Mouse (Mus musculus) MN1 (cell line): ENCODE results near the gene Jmjd6.

Source experiments
- DNase-seq: peaks from one replicate; pipeline ENCODE4 v3.0.0-alpha.2; 2016; ENCODE audit warnings: low spot score

The Jmjd6 gene

DNA sequence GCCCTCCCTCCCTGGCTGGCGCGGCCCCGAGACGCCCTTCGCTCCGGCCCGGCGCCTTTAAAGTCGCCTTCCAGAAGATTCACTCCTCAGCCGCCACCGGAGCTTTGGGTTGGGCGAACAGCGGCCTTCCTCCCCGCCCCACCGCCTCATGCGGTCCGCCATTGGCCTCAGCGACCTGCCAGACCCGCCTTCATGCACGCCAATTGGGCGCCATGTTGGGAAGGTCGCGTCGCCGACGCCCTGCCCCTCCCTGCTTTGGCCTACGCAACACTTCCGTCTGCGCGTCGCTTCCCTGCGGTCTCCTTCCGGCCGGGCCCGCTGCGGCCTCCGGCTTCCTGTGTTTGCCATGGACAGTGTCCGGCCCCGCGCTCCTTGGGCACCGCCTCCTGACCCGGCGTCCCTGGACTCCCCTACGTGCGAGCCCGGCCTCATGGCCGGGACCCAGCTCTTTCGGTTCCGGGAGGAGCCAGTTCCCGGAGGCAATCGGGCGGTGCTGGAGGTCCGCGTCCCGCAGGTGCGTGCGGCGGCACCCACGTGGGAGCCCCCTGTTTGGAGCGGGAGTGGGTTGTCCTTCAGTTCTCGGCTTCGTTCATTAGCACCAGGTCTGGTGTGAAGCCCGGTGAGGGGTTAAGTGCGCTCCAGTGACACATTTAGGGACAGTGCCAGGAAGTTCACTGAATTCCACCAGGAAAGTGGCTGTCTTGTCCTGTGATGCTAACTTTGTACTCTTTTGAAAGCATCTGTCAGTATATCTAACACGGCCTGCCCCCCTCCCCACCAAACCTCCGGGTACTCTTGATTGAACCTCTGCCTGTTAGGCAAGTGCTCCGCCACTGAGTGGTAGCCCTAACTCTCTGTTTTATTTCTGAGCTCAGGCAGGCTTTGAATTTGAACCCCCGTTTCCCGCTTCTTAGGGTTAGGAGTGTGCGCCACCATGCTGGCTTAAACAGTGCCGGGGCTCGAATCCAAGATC is at the start of gene Jmjd6, which contains the start of gene Mettl23:
Jmjd6 (minus strand) TSS at position 189 of the 973 bp plus-strand sequence.
Mettl23 (plus strand) TSS at position 18 of the 973 bp plus-strand sequence.
- DNase-seq: peak; percentile 97

DNA sequence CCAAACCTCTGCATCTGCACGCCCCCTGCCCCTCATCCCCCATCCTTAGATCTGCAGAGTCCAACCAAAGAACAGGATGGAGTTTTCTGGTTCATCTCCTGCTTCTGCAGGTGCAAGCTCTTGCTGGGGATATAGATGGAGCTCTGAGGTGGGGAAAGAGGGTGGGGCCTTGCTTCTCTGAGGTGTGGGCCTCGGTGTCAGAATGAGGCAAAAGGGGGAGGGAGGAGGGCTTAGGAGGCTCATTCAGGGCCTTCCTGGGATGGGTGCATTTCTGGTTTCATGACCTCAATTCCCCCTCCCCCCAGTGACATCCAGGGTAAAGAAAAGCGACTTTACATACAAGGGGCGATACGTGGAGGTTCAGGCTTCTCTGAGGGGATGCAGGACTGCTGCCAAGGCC is 43.9 kb upstream of the Jmjd6 start:
- no peak for DNase-seq

DNA sequence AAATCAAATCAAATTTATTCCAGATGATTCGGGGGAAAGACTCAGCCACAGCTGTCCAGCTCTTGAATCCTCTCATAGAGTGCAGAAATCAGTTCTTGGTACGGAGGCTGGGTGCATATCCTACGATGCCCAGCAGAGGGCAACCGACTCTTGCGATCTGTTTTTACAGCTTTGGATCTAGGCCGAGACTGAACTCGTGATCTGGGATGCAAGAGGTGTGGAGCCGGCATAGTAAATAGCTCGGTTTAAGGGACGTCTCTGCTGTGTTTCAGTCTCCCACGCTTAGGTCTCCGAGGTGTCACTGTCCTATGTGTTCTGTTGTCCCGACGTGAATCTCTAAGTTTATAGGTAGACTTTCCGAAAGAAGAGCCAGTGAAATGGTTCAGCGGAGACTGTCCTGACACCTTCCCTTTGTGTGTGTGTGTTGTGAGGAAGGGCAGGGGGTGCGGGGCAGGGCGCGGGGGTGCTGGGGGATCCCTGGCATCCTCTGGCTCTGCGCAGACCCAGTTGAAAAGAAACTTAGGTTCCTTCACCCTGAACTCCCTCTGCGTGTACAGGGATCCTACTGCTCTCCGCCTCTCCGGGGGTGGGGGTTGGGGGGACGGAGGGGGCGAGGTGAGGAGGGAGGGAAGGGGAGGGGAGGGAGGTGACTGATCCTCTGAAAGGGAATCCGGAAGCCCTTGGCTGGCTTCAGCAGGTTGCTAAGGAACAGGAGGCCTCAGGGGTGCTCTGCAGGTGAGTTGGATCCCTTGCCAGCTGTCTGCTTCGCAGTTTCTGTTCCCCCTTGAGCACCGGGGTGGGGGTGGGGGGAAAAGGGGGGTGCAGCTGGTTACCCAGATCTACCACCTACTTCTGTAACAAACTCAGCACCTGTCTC is 42.3 kb upstream of the Jmjd6 start:
- DNase-seq: peak; percentile 91

DNA sequence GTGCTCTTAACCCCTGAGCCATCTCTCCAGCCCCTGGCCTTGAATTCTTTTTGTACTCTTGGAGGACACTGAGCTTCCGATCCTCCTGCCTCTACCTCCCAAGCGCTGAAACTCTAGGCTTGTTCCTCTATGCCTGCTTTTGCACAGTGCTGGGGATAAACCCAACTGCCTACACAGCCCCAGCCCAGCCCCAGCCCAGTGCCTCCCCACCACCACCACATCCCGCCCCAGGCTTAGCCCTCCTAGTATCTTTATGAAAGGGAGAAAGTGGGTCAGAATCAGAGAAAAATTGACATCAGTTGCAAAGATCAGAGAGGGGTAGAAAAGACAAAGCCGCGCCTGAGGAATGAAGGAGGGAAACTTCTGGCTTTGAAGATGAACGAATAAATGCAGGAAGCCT is 40.8 kb upstream of the Jmjd6 start:
- no peak for DNase-seq

DNA sequence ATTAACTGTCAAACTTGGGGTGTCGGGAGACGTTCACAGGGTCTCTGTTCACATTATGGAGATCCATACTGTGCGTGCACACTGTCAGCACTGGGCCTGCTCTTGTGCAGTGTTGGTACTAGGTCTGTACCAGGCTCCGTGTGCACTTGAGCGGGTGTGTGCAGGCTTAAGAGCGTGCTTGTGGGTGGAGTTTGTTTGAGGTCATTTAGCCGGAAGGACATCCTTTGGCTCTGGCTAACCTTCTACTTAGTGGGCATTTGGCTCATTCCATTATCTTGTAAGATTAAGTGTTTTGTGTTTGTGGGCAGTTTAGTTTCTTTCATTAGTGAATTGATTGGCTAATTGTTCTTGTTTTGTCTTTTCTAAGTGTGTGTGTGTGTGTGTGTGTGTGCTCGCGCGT is 39.2 kb upstream of the Jmjd6 start:
- no peak for DNase-seq

DNA sequence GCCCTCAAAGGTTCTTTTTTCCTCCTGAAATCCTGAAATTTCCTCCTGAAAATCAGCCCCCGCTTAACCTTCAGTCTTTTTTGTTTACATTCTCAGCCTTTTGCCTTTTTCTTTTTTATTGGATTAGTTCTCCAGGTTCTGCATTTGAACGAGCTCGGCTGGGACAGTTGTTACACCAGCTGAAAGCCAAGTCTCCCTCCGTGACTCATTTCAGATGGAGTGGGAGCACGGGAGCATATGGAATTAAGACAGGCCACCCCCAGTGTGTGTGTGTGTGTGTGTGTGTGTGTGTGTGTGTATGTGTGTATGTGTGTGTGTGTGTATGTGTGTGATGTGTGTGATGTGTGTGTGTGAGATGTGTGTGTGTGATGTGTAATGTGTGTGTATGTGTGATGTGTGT is 38.2 kb upstream of the Jmjd6 start:
- DNase-seq: no peak

DNA sequence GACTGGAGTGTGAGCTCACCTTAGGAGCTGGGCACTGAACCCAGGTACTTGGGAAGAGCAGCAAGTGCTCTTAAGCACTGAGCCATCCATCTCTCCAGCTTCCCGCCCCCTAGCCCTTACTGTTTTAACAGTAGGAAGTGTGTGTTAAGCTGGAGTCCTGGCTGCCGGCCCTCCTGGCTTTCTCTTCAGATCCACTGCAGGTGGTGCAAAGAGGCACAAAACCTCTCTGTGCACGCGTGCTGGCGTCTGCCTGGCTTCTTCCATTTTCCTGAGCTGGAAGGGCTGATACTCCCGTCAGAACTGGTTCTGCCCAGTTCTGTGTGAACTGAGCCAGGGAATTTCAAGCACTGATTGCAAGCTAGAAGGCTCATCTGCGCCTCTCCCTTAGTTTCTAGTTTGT is 37.6 kb upstream of the Jmjd6 start:
- DNase-seq: no peak

DNA sequence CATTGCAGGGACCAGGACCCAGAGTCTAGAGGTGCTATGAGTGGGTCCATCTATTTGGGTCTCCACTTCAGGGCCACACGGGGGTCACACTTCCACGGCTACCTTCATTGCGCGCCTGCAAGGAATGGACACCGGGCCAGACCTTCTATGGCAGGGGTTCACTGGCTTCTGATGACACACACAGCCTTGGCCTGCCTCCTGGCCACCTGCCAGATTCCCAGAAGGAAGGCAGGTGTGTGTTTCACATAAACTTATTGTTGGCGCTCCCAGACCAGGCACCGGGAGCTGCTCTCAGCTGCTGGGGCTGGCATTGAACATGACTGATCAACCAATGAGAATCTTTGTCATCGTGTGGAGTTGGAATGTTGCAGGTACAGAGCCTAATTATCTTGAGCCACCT is 35.2 kb upstream of the Jmjd6 start:
- no peak for DNase-seq

DNA sequence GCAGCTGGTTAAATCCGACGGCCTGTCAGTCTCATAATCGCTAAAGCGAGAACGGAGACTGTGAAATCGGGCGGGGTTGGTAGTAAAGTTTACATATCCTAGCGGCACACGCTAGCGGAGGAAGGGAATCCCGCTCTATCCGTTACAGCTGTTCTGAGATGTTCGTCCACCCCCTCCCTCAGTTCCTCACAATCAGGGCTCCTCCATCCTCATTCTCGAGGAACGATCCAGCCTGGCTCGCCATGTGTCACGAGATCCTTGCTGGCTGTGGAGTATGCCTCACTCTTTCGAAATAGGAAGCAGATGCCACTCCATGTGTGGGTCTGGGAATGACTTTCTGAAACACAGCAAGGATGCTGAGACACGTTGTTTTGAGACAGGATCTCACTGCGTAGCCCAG is 30.7 kb upstream of the Jmjd6 start:
- no peak for DNase-seq

DNA sequence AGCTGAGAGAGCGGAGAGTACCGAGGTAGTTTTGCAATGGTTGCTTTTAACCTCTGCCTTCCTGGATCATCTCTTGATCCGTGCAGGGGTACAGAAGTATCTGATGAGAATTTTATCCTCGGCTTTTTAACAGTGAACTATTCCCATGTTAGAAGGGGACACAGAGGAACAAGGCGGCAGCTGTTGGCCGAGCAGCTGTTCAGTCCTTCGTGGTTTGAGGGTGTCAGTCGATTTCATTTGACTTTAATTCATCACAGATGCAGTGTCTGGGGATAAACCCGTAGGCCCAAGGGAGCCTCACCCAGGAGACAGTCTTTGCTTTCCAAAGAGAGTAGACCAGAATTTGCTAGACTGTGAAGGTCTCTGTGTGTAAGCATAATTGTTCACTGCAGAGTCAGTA is 28.3 kb upstream of the Jmjd6 start:
- DNase-seq: no peak

DNA sequence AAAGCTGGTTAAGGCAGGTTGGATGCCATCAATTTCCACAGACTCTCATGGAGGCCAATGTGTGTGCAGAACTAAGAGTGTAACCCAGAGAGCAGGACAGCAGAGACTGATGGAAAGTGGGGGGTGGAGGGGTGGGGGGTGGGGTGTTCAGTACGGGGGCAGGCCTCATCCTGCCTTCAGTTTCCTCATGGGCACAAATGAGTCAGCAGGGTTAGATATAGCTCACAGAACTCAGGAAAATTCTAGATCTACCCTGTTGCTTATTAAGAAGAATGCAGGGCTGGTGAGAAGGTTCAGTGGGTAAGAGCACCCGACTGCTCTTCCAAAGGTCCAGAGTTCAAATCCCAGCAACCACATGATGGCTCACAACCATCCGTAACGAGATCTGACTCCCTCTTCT is 26.4 kb upstream of the Jmjd6 start:
- no peak for DNase-seq

DNA sequence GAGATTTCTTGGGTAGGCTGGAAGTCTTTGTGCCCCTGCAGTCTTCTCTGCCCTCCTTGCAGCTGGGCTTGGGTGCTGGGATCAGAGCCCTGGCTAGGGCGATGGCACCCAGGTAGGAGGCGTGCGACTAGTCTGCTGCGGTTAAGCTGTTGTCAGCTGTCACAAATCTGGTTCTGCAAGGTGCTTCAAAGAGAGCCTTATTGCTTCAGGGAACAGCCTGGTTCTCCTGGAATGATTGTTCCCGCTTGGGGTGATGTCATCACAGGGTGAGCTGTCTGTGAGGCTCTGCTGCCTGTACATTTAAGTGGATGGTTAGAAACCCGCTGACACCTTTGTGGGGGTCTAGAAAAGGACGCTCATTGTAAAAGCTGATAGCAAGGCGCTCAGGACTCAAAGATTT is 26.0 kb upstream of the Jmjd6 start:
- no peak for DNase-seq

DNA sequence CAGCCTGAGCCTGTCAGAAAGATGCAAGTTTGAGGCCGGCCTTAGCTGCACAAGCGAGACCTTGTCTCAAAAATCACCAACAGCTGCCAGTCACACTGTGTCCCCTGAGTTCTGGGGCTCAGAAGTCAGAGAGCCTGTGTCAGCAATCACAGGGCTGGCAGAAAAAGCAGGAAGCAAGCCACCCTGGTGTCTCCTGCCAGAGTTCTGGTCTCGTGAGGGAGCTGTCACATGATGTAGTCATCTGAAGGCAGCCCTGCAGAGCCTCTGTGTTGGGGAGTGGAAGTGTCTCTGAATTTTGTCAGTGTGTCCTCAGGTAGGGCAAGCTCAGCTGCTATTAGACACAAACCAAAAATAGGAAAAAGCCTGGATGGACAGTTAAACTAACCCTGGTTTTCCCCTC is 24.9 kb upstream of the Jmjd6 start:
- no peak for DNase-seq

DNA sequence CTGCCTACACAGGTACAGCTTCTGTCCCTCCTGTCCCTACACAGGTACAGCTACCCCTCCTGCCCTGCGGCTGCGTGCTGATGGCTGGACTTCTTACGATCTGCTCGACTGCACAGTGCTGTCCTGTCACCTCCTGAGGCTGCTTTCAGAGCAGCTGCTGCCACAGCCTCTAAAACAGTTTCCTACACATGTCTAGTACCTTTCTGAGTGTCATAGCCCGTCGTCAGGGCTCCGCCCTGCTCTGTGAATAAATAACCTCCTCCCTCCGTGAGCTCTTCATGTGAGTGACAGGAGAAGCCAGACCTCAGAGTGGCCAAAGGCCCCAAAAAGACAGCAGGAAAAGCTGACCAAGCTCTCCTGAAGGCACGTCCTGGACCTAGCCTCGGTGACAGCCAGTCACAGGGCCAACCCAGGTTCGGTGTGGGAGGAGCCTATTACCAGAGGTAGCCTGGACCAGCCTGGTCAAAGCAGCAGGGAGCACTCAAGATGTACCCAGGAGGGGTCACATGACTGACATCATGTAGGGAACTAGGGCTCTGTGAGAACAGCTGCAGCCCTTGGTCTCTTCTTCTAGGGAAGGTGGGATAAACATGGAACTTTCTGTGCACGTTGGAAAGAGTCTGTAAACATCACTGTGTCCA is 22.8 kb upstream of the Jmjd6 start:
- no peak for DNase-seq

DNA sequence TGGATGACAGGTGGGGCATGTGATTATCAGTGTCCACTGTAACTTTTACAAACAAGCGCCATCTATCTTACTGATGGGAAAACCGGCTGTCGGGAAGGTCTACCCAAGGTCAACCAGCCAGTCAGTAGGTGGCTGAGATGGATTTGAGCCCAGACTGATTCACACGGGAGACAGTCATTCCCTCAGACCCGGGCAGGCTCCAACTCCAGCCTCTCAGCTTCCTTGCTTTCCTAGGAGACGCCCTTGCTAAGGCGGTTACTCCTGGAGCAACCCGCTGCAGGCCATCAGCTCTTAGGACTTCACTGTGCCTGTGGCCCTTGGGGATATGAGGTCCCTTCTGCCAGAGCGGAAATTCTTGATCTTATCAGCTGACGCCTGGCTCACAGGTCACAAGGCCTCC is 21.2 kb upstream of the Jmjd6 start:
- peak; percentile 64 for DNase-seq

DNA sequence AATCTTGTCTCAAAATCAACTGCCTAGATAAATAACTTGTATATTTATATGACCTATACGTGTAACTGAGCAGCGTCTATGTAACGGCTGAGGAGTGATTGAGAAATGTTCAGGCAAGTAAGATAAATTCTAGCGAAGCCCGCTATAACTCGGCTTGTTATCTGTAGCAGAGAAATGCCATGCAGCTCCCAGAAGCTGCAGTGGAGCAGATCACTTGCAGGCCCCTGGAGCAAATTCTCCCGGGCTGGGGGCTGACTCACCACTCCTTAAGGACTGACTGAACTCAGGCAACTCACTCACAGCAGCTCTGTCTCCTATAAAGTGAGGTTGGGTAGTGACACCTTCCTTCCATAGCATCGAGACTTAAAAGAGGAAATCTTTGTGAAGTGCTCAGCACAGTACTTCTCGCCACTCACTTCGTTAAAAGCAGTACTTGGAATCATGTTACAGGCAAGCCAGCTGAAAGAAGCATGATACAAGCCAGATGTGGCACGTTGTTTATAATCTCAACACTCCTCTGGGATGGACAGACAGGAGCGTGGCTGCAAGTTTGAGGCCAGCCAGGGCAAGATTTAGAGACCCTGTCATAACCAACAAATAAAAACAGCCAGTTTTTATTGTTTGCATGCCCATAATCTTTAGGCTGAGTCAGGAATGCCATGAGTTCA is 14.1 kb upstream of the Jmjd6 start:
- peak; percentile 60 for DNase-seq

DNA sequence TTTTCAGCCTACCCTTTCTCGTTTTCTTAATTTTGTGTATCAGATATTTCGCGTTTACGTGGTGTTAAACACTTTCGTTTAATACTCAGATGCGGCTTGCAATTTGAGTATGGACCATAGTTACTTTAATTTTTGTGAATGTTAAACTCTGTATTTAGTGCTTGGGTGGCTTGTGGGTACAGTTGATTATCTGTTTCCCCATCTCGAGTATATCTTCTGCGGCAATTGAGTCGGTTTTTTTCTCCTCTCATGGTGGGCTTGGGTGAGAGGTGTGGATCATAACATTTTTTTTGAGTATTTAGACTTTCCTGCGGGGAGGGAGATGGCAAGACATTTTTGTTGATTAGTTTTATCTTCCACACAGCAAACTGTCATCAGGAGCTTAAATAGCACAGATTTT is 11.0 kb upstream of the Jmjd6 start:
- DNase-seq: no peak

DNA sequence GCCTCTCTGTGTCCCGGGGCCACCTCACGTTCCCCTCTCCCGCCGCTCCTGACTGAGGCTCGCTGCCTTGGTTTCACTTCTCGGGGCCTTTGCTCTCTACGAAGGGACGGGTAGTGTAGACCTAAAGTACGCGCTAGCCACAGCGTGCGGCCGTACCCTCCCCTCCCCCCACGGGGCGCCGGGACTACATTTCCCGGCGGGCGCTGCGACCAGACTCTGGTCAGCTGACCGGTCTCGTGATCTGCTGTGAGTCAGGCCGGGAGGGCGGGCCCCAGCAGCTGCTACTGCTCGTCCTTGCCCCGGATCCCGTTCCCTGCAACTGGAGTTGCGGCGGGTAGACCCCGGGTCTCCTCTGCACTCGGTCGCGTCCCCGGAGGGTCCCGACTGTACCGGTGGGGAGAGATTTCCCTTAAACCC is 10.3 kb upstream of the Jmjd6 start:
- DNase-seq: peak; percentile 94

DNA sequence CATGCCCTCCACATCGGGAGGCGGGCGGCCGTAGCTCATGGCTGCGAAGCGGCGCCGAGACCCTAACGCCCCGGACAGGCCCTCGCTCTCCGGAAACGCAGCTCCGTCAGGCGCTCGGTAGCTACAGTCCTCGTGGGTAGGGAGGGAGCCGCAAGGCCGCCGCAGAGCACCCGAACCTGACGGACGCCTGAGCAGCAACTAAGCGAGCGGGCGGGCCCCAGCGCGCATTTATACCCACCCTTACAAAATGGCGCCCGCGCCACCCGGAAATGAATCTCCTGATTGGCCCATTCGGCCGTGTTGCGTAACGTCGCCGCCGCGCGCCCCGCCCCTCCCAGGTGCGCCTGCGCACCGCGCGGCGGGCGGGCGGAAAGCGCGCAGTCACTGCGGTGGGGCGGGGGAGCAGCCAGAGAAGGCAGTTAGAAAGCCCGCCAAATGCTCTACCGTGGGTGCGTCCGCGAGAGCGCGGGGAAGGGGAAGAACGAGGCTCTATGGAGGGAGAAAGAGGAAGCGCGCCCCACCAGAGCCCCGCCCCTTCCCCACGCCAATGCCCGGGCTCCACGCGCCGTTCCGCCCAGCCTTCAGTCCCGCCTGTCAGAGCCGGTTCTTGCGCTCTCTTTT is 9.8 kb upstream of the Jmjd6 start, which contains the start of gene Srsf2:
Srsf2 (minus strand) TSS at position 204 of the 621 bp plus-strand sequence.
- DNase-seq: peak; percentile 94

DNA sequence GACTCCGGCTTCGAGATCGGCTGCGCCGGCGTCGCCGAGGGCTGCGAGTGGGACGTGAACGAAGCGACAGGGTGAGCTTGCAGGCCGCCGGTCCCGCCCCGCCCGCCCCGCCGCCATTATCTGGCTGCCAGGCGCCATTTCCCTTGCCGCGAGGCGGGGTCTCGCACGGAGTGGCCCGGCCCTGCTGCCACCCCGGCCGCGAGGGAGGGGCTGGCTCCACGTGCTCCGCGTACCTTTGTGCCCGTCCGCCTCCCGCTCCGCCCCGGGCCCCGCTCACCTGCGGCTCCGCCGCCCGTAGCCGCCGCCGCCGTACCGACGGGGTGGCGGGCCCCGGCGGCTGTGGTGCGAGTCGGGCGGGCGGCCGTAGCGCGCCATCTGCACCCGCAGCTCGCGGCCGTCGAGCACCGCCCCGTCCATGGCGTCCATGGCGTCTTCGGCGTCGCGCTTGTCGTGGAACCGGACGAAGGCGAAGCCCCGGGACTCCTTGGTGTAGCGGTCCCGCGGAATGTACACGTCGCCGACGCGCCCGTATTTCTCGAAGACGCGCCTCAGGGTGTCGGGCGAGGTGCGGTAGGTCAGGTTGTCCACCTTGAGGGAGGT is 9.1 kb upstream of the Jmjd6 start, which contains the start of gene Mfsd11:
Mfsd11 (plus strand) TSS at position 150 of the 600 bp plus-strand sequence.
- DNase-seq: peak; percentile 76
